Mouse (Mus musculus) spleen, adult 2 months (tissue): ENCODE measurements at regions not wholly inside any gene's neighbourhood (a gene's known extent, or its start where the extent isn't known, plus 50 kb on each side); places are given as distances from the start of the nearest gene placed in this dataset.
A peak's percentile ranks its signal among the peaks of the same experiment; 100 is the strongest.

Source experiments
- DNase-seq, 2 experiments: peaks; one replicate each; pipeline versions ENCODE4 v3.0.0 to v3.0.0-alpha.2; 2012 to 2021; ENCODE audit warnings: low spot score in 2 of 2, low read depth in 1 of 2
- H3K27ac ChIP-seq: fragments of 200-500 bp; 2 replicates; pipeline ENCODE4 v1.5.1; 2012; ENCODE audit warnings: low read length, inconsistent platforms; ENCODE audit not compliant: insufficient read depth
- H3K27me3 ChIP-seq: fragments of 200-500 bp; 2 replicates; pipeline ENCODE4 v1.6.1; 2012; ENCODE audit warnings: mild to moderate bottlenecking, moderate library complexity, low read length, inconsistent platforms; ENCODE audit not compliant: control insufficient read depth, insufficient read depth
- H3K36me3 ChIP-seq: fragments of 200-500 bp; 2 replicates; pipeline ENCODE4 v1.6.1; 2012; ENCODE audit warnings: mild to moderate bottlenecking, low read length, inconsistent platforms; ENCODE audit not compliant: control insufficient read depth, insufficient read depth
- H3K4me1 ChIP-seq: fragments of 200-500 bp; 2 replicates; pipeline ENCODE4 v1.6.1; 2011; ENCODE audit warnings: inconsistent platforms; ENCODE audit not compliant: control insufficient read depth, insufficient read depth, insufficient read length
- H3K4me3 ChIP-seq: fragments of 200-500 bp; 2 replicates; pipeline ENCODE4 v1.5.1; 2011; ENCODE audit warnings: mild to moderate bottlenecking, inconsistent platforms; ENCODE audit not compliant: insufficient read depth, insufficient read length; ENCODE audit errors: extremely low read depth
- CTCF ChIP-seq: fragments of 200-500 bp; IDR thresholded peaks from 2 replicates; pipeline ENCODE4 v1.5.1; 2011; ENCODE audit warnings: mild to moderate bottlenecking, inconsistent platforms; ENCODE audit not compliant: insufficient read depth, insufficient read length, insufficient replicate concordance; ENCODE audit errors: extremely low read depth
- POLR2A ChIP-seq: fragments of 200-500 bp; IDR thresholded peaks from 2 replicates; pipeline ENCODE4 v1.6.1; 2011; ENCODE audit warnings: low read depth, low read length, inconsistent platforms
- WGBS: fragments of 180-500 bp; shearing (Covaris S2); methylation state at CpG from one replicate; pipeline ENCODE4 v1.1.7; 2018; 5-methylcytosine and 5-hydroxymethylcytosine counted together

DNA sequence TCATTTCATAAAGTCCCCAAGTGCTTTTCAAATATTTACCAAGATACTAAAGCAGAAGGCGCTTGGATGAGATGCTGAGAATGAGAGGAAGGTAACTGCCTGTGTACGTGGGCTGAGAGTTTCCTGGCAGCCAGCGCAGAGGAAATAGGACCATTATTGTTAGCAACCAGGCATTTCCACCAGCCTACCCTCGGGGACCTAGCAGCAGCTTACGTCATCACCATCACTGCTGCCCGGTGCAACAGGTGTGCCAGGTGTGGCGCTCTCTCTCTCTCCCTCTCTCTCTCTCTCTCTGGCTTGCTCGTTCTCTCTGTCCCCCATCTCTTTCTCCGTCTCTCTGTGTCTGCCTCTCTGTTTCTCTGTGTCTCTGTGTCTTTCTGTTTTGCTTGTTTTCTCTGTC is 55.1 kb upstream of the Fam222a start:
- no peaks in the 10 kb centered on the region for H3K36me3 ChIP-seq
- H3K27ac ChIP-seq = no peak overlapping the region
- no peaks in the 10 kb centered on the region for H3K4me1 ChIP-seq
- 15% methylated on average over 9 of the region's 9 CpGs for WGBS
- H3K4me3 ChIP-seq = no peak overlapping the region
- TF ChIP-seq POLR2A (no peak), CTCF (no peak)
- DNase-seq = peak in 1 of 2 experiments; percentile 21
- H3K27me3 ChIP-seq = no peaks in the 10 kb centered on the region

DNA sequence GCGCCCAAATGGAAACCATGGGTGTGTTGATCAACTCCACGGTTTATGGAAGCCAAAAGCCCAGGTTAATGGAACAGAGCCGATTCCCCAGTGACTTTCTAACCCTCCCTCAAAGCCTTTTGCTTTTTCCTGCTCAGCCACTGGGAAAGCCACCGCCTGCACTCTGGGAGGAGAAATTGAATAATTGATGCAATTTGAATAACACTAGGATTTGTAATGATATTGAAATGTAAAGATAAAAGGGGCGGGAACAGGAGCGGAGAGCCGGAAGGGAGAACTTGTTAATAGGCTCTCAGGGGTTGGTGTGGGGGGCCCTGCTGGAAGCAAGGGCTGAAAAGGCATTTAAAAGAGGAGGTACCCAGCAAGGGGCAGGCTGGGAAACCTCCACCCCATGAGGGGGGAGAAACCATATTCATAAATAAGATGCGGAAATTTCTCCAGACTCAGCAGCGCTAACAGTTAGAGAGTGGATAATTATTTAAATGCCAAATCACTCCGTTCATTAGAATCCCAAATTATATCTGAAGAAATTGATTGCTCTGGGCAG is 53.8 kb upstream of the Fam222a start:
- no peak for TF ChIP-seq CTCF
- no peak for TF ChIP-seq POLR2A
- DNase-seq = no peak
- Histone ChIP-seq H3K4me3 (no peak overlapping the region), H3K36me3 (no peaks in the 10 kb centered on the region), H3K4me1 (no peaks in the 10 kb centered on the region), H3K27ac (no peak overlapping the region), H3K27me3 (no peaks in the 10 kb centered on the region)
- WGBS = 24% methylated on average over 10 of the region's 10 CpGs

DNA sequence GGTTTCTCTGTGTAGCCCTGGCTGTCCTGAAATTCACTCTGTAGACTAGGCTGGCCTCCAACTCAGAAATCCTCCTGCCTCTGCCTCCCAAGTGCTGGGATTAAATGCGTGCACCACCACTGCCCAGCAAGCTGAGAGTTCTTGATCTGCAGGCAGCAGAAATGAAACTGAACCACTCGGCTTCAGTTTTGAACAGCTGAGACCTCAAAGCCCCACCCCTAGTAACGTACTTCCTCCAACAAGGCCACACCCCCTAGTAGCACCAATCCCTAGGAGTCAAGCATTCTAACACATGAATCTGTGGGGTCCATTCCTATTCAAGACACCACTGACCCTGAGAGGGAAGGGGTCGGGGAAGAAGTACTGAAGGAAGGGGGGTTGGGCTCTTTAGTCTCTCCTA is 50.8 kb upstream of the Fam222a start:
- no peaks in the 10 kb centered on the region for H3K4me1 ChIP-seq
- TF ChIP-seq CTCF = no peak
- no peak for TF ChIP-seq POLR2A
- no peak overlapping the region for H3K27ac ChIP-seq
- DNase-seq = no peak
- no peaks in the 10 kb centered on the region for H3K27me3 ChIP-seq
- WGBS = 35% methylated on average over 4 of the region's 4 CpGs
- no peak overlapping the region for H3K4me3 ChIP-seq
- H3K36me3 ChIP-seq = no peaks in the 10 kb centered on the region

DNA sequence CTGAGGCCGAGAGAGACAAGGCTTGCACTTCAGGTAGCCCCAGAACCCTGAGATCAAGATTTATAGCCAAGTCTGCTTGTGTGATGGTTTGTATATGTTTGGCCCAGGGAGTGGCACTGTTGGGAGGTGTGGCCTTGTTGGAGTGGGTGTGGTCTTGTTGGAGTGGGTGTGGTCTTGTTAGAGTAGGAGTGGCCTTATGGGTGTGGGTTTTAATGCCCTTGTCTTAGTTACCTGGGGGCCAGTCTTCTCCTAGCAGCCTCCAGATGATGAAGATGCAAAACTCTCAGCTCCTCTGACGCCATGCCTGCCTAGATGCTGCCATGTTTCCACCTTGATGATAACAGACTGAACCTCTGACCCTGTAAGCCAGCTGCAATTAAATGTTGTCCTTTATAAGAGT is 49.8 kb upstream of the Fam222a start:
- no peak for TF ChIP-seq CTCF
- no peak for TF ChIP-seq POLR2A
- no peak overlapping the region for H3K4me3 ChIP-seq
- 95% methylated on average over 2 of the region's 2 CpGs for WGBS
- H3K4me1 ChIP-seq = no peaks in the 10 kb centered on the region
- H3K27me3 ChIP-seq = no peaks in the 10 kb centered on the region
- DNase-seq = no peak
- no peaks in the 10 kb centered on the region for H3K36me3 ChIP-seq
- no peak overlapping the region for H3K27ac ChIP-seq
